Mouse (Mus musculus) heart, adult 2 months (tissue): ENCODE data around the gene Pdcd4.

Source experiments
- CTCF ChIP-seq: fragments of 200-600 bp; IDR thresholded peaks from 2 replicates; pipeline ENCODE4 v1.8.1; 2022; ENCODE audit warnings: antibody characterized with exemption, mild to moderate bottlenecking, moderate library complexity
- EP300 ChIP-seq: fragments of 200-500 bp; IDR thresholded peaks from 2 replicates; pipeline ENCODE4 v1.6.1; 2011; ENCODE audit warnings: low read depth, low read length, control low read depth; ENCODE audit not compliant: insufficient read depth

GRCm38 (mm10) chr19:53870568-53870967 is 21.5 kb upstream of the Pdcd4 start:
- peak; percentile 43 for TF ChIP-seq CTCF
- no peak for TF ChIP-seq EP300
